Mouse (Mus musculus) heart, postnatal 0 days (tissue): ENCODE measurements around the gene Cd86. TPM values are rescaled to one million over a fixed set of nuclear protein-coding genes. Genes with fewer than 3 reads are reported as not detected.

Experiments used
- ATAC-seq: fragments of 200-750 bp; cut with Nextera tagmentation; 2 replicates; pipeline ENCODE4 v1.8.0; 2017; ENCODE audit warnings: low read depth, moderate number of reproducible peaks, moderate library complexity; ENCODE audit not compliant: insufficient read depth
- DNase-seq: peaks from one replicate; pipeline ENCODE4 v3.0.0-alpha.2; 2016; ENCODE audit warnings: low spot score
- H3K27ac ChIP-seq: fragments of 300-500 bp; sonication (generic); 2 replicates; pipeline ENCODE4 v1.5.1; 2014; ENCODE audit warnings: low read depth, mild to moderate bottlenecking
- H3K27me3 ChIP-seq: fragments of 300-500 bp; sonication (generic); 2 replicates; pipeline ENCODE4 v1.6.1; 2014; ENCODE audit warnings: low read length, mixed read lengths; ENCODE audit not compliant: control insufficient read depth, insufficient read depth
- H3K36me3 ChIP-seq: fragments of 300-500 bp; sonication (generic); replicated peaks from 2 replicates; pipeline ENCODE4 v1.6.1; 2014; ENCODE audit warnings: low read length, mixed read lengths; ENCODE audit not compliant: control insufficient read depth, insufficient read depth
- H3K4me1 ChIP-seq: fragments of 300-500 bp; sonication (generic); 2 replicates; pipeline ENCODE4 v1.6.1; 2014; ENCODE audit warnings: antibody characterized with exemption; ENCODE audit not compliant: control insufficient read depth, insufficient read depth
- H3K4me2 ChIP-seq: fragments of 300-500 bp; sonication (generic); 2 replicates; pipeline ENCODE4 v1.6.1; 2014; ENCODE audit warnings: low read depth, mild to moderate bottlenecking, low read length, moderate library complexity
- H3K4me3 ChIP-seq: fragments of 300-500 bp; sonication (generic); 2 replicates; pipeline ENCODE4 v1.5.1; 2014; ENCODE audit warnings: low read depth, low read length
- H3K9ac ChIP-seq: fragments of 300-500 bp; sonication (generic); replicated peaks from 2 replicates; pipeline ENCODE4 v1.6.1; 2014; ENCODE audit warnings: low read depth, low read length, mixed read lengths
- H3K9me3 ChIP-seq: fragments of 300-500 bp; sonication (generic); replicated peaks from 2 replicates; pipeline ENCODE4 v1.6.1; 2016; ENCODE audit warnings: low read length; ENCODE audit not compliant: control insufficient read depth
- CTCF ChIP-seq: IDR thresholded peaks from 2 replicates; pipeline ENCODE4 v1.5.1; 2016; ENCODE audit warnings: antibody characterized with exemption, control low read depth, low read depth
- EP300 ChIP-seq: IDR thresholded peaks from 2 replicates; pipeline ENCODE4 v1.6.1; 2016; ENCODE audit warnings: antibody characterized with exemption, low read depth
- WGBS: fragments of 180-500 bp; shearing (Covaris S2); extraction: QIAGEN DNeasy Blood & Tissue Kit; methylation state at CpG from one replicate; pipeline ENCODE4 v1.1.7; 2014; 5-methylcytosine and 5-hydroxymethylcytosine counted together
- polyA plus RNA-seq: library from polyadenylated mRNA; unstranded; fragments of >200 nt; fragmentation: Nextera tagmentation; extraction: Ambion mirVana; gene quantifications from 2 replicates; pipeline ENCODE4 v1.2.1, GENCODE M21; 2015
- total RNA-seq: library from RNA; depleted of rRNA; stranded (reverse); fragments of >200 nt; gene quantifications from 2 replicates; pipeline ENCODE4 v1.2.3, GENCODE M21; 2014; ENCODE audit warnings: low replicate concordance

The Cd86 gene
- total and polyA plus RNA-seq, 2 experiments from 2014 or later: 0.19 to 0.77 TPM

DNA sequence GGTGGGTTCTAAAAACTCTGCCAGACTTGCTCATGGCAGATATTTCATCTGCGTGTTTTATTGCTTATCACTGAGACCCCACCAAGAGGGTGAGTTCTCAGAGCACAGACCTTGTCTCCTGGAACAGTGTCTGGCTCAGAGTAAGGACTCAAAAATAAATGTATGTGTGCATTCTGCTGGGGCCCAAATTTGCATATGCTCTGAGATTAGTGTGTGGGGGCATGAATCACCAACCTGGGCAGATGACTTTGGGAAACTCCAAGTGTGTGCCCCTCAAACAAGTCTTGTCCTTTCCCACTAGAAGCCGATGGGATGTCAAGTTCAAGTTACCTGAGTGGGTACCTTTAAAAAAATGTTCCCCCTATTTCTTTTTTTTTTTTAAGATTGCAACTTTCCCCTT, 34.6 kb upstream of the Cd86 start:
- H3K4me2 ChIP-seq: no peak overlapping the region
- no peak overlapping the region for H3K4me3 ChIP-seq
- H3K9me3 ChIP-seq: no peaks in the 10 kb centered on the region
- no peak overlapping the region for H3K27ac ChIP-seq
- WGBS: 72% methylated on average over 2 of the region's 2 CpGs
- no peaks in the 10 kb centered on the region for H3K4me1 ChIP-seq
- no peak overlapping the region for H3K9ac ChIP-seq
- ATAC-seq (no peak), DNase-seq (no peak)
- TF ChIP-seq EP300 (no peak), CTCF (no peak)
- no peaks in the 10 kb centered on the region for H3K27me3 ChIP-seq
- no peaks in the 10 kb centered on the region for H3K36me3 ChIP-seq

DNA sequence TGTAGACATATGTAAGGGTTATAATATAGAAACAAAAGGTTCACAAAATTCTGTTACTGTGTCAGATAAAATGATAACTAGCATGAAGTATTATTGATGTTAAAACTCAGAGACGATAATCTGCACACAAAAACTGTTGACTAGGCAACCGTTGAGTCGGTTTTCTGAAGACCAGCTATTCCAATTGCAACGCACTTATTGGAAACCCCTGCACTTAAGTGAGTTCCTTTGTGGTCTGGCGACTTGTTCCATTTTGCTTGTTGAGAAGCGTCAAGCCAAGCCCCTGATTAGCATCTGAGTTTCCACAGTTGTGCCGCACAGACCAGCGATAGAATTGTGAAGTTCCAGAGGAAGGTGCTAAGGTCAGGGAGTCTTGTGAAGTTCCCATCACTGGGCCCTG, 31.4 kb upstream of the Cd86 start:
- Histone ChIP-seq H3K27ac (no peak overlapping the region), H3K4me2 (no peak overlapping the region), H3K36me3 (no peaks in the 10 kb centered on the region), H3K9ac (no peak overlapping the region), H3K27me3 (peaks cover 9% of the 10 kb centered on the region; the same call in 1 of the 2 replicates), H3K4me3 (no peak overlapping the region), H3K9me3 (no peaks in the 10 kb centered on the region), H3K4me1 (peaks cover 6% of the 10 kb centered on the region; the same call in 1 of the 2 replicates)
- ATAC-seq (no peak), DNase-seq (no peak)
- 74% methylated on average over 8 of the region's 8 CpGs for whole genome bisulfite sequencing
- TF ChIP-seq CTCF: no peak
- no peak for TF ChIP-seq EP300

DNA sequence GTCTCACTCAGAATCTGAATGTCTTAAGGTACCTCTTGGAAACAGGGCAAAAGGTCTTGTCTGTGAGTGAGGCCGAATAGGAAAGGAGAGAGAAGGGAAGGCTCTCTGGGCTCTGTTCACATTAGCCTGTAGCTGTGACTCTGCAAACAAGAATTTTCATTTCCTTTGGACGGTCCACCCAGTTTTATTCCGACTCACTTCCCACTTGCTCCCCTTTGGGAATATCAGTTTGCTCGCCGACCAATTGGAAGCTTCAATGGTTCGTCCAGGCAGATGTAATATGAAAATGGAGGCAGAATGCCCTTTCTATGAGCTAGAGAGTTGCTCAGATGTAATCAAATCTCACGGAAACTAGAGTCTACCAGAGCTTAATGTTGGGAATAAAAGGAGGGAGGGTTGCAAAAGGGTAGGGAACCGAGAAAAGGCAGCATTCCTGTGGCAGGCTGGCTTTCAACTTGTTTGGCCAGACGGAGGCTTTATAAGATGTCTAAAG, 29.0 kb upstream of the Cd86 start:
- H3K4me2 ChIP-seq: no peak overlapping the region
- peaks cover 9% of the 10 kb centered on the region; the same call in 1 of the 2 replicates for H3K27me3 ChIP-seq
- DNase-seq (no peak), ATAC-seq (no peak)
- TF ChIP-seq EP300 (no peak), CTCF (no peak)
- no peaks in the 10 kb centered on the region for H3K36me3 ChIP-seq
- no peak overlapping the region for H3K27ac ChIP-seq
- no peak overlapping the region for H3K4me3 ChIP-seq
- no peaks in the 10 kb centered on the region for H3K9me3 ChIP-seq
- H3K4me1 ChIP-seq: peaks cover 6% of the 10 kb centered on the region; the same call in 1 of the 2 replicates
- no peak overlapping the region for H3K9ac ChIP-seq
- 70% methylated on average over 9 of the region's 9 CpGs for WGBS

DNA sequence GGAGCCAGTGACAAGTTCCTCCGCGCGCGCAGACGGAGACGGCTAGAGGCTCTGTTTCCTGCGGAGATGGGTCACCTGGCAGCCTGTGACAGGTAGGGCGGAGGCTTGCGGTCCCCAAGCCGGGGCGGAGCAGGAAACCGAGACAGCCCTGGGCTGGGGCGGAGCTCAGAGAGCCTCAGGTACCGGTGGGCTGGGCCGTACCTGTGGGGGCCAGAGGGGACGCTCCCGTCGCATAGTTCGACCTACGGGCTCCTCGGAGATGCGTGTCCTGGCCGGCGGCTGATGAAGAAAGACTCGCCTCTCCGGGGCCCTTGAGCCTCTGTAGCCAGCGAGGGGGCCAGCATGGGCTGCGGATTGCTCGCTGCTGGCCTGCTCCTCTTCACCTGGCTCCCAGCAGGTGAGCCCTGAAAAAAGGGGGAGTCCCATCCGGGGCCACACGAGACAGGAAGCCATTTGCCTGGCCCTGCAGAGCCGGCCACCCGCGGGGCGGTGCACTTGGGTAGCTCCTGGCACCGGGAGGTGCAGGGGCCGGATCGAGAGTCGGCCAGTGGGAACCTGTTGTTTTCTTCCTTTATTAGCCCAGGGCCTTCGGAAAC, 28.0 kb upstream of the Cd86 start, which contains the start of gene Ildr1:
Gene Ildr1, plus strand, starts transcription at position 161 of the 596 bp plus-strand sequence.
- H3K4me1 ChIP-seq: peaks cover 6% of the 10 kb centered on the region; the same call in 1 of the 2 replicates
- 0 out of 2 replicates have a peak within 1 kb of the TSS, but pooled peaks have one; percentile 21 for H3K9ac ChIP-seq
- peak within 1 kb of the TSS; percentile 78 for H3K4me2 ChIP-seq
- no peak for ATAC-seq
- 2% methylated on average over 40 of the region's 40 CpGs for WGBS
- TF ChIP-seq EP300 (no peak), CTCF (no peak)
- no peaks in the 10 kb centered on the region for H3K9me3 ChIP-seq
- H3K27me3 ChIP-seq: peaks cover 9% of the 10 kb centered on the region; the same call in 1 of the 2 replicates
- H3K27ac ChIP-seq: no peak within 1 kb of the TSS
- peak within 1 kb of the TSS; percentile 45 for H3K4me3 ChIP-seq
- H3K36me3 ChIP-seq: no peaks in the 10 kb centered on the region
- DNase-seq: no peak

DNA sequence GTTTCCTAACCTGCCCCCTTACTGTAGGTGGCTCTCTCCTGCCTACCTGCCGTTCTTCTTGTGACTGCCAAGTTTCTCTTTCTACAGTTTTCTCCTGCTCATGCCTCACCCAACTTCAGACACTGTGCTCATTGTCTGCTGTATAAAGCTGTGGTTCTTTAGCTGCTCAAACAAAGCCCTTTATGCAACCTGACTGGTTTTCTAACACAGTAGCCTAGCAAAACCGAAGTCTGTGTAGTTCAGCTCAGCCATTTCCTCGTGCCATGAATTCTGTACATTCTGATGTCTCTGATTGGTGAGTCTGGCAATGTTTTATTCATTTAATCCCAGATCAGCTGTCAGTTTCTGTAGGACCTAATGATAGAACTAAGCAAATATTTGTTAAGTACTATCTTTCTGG, 25.6 kb upstream of the Cd86 start:
- Histone ChIP-seq H3K9me3 (no peaks in the 10 kb centered on the region), H3K4me2 (no peak overlapping the region), H3K4me1 (peaks cover 6% of the 10 kb centered on the region; the same call in 1 of the 2 replicates), H3K27ac (no peak overlapping the region), H3K4me3 (no peak overlapping the region), H3K27me3 (peaks cover 9% of the 10 kb centered on the region; the same call in 1 of the 2 replicates), H3K9ac (no peak overlapping the region), H3K36me3 (no peaks in the 10 kb centered on the region)
- WGBS: 66% methylated on average over 3 of the region's 3 CpGs
- DNase-seq: no peak
- no peak for TF ChIP-seq EP300
- TF ChIP-seq CTCF: no peak
- ATAC-seq: no peak
